Mouse (Mus musculus): ENCODE results near the gene Slc39a10. TPM values are rescaled to one million over a fixed set of nuclear protein-coding genes. Genes with fewer than 3 reads are reported as not detected.

Gene Slc39a10
- total RNA-seq (2021), result 1 to 10 TPM; 5.7 to 6.5 TPM
- long read RNA-seq, experiment 1, full-length matches to known transcripts, result 1 of 3 reads
- long read RNA-seq, experiment 1, partial matches to known transcripts, result 0 of 3 reads
- long read RNA-seq, experiment 1, other reads (novel, unspliced or antisense), result 2 of 3 reads
- long read RNA-seq, experiment 2, full-length matches to known transcripts, result 4 of 6 reads
- long read RNA-seq, experiment 2, partial matches to known transcripts, result 0 of 6 reads
- long read RNA-seq, experiment 2, other reads (novel, unspliced or antisense), result 2 of 6 reads

- no peak for DNase-seq
Measured at GRCm38 (mm10) chr1:46892752-46893151, at the start of gene Slc39a10. TSS of gene Slc39a10 (minus strand) at chr1:46892852.

GRCm38 (mm10) chr1:46939295-46939694 lies 46.6 kb upstream of the Slc39a10 start:
- DNase-seq, result no peak

DNA sequence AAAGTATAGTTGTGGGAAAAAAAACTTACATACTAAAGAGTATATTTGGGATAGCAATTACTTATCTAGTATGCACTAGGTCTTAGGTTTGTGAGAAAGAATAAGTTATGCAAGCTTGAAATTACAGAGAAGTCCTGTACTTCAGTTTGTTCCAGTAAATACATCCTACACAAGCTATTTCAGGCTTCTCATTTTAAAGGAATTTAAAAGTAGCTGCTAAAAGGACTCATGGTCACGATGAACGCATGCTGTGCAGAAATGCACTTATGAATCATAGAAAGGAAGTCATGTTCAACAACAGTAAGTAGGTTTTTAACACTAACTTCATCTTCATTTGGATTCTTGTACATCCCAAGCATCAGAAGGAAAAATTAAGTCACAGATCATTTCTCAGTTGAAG lies 45.0 kb upstream of the Slc39a10 start:
- DNase-seq, result no peak

GRCm38 (mm10) chr1:46927104-46927503 lies 34.5 kb upstream of the Slc39a10 start:
- no peak for DNase-seq

GRCm38 (mm10) chr1:46926239-46926638 lies 33.6 kb upstream of the Slc39a10 start:
- no peak for DNase-seq

DNA sequence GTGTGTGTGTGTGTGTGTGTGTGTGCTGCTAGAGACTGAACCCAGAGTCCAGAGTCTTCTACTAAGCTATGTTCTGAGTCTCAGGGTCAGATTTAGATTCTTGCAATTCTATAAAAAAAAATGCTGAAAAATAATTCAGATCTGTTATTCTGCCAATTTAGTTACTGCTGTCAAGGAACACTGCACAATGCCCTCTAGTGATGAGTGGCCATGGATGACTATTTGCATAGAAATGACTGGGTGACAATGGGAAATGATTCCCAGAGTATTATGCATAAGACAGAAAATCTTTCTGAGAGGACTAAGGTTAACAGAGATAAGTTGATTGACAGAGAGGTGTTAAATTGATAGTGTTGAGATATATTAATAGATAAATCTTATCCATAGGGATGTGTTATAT lies 32.3 kb upstream of the Slc39a10 start:
- no peak for DNase-seq

DNA sequence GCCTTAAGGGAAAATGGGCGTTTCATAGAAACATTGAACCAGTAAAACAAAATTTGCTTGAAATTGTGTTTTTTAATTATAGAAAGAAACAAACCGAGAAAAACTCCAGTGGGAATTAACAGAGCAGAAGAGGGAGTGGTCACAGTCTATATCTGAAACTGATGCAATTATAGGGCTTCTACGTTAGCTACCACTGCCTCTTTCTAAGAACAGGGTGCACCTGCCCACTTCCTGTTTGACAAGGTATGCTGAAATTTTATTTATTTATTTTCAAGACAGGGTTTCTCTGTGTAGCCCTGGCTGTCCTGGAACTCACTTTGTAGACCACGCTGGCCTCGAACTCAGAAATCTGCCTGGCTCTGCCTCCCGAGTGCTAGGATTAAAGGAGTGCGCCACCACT lies 30.3 kb upstream of the Slc39a10 start:
- DNase-seq, result no peak

- DNase-seq, result no peak
Measured at GRCm38 (mm10) chr1:46921630-46922029, 29.0 kb upstream of the Slc39a10 start.

GRCm38 (mm10) chr1:46916237-46916636 lies 23.6 kb upstream of the Slc39a10 start:
- no peak for DNase-seq

GRCm38 (mm10) chr1:46914349-46914748 lies 21.7 kb upstream of the Slc39a10 start:
- no peak for DNase-seq

DNA sequence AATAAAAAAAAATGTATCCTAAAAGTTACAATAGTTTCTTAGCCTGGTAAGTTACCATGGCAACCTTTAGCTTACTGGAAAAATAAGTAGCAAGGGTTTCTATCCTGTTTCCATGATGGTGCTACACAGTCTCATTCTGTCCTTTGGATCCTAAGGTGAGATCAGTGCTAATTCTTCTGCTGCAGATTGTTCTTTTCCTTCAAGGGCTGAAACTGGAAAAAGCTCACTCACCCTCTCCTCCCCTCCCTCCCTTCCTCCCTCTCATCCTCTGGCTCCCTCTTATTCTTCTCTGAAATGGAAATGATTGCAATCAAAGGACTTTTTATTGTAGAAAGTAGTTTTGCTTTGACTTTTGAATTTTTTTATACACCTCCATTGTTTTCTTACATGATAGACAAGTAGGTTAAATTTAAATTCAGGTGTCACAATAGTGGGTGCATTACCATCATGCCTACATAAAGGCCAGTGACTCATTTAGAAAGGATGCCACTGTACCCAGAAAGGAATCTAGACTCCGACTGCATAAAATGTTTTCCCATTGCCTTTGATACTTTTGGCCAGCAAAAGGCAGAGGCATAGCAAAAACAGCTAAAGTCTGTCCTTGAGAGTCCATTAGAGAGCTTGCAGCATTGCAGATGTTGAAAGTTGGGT lies 20.0 kb upstream of the Slc39a10 start:
- DNase-seq, result no peak

DNA sequence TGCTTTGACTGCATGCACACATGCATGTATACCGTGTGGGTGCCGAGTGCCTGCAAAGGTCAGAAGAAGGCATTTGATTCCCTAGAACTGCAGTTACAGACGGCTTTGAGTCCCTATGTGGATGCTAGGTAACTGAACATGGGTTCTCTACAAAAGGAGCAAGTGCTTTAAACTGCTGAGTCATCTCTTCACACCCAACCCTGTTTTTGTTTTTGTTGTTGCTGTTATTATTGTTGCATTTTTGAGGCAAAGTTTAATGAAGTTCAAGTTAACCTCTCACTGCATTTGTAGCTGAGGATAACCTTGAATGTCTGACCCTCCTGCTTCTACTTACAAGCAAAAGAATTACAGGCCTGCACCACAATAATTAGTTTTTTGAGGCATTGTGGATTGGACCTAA lies 17.5 kb upstream of the Slc39a10 start:
- DNase-seq, result no peak

DNA sequence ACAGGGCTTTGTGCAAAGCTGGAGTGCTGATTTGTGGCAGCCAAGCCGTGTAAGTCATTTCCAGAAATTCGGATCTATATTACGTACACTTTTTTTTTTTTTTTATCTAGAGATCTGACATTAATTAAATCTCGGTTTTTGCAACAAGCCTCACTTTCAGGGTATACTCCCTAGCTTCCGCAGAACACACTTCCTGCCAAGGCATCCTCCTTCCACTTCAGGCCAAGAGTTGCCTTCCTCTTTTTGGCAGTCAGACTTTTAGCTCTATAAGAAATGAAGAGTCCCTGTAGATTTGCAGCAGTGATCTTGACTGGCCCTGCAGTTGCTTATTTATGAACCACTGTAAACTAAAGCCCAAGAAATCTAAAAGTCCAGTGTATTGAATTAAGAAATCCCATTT lies 13.1 kb upstream of the Slc39a10 start:
- no peak for DNase-seq

GRCm38 (mm10) chr1:46902102-46902683 lies 9.5 kb upstream of the Slc39a10 start:
- no peak for DNase-seq

- no peak for DNase-seq
Measured at GRCm38 (mm10) chr1:46894281-46894842, 1.7 kb upstream of the Slc39a10 start.

GRCm38 (mm10) chr1:46888726-46889125 lies 3.9 kb downstream of the Slc39a10 start:
- no peak for DNase-seq

DNA sequence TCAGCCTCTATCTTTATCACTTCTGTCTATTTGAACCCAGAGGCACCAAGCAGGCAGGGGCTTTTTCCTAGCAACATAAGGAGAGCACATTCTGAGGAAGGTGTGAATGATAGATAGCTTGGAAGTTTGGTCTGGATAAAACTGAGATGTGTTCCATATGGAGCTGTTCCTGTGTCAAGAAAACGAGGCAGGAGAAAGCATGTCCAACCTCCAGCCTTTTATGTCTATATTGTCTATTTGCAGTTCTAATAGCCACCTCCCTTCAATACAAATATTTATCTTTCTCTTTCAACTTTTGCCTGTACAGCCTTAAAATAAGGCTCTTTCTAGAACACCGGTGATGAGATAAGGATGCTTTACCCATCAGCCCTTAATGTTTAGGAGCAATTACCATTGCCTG lies 4.3 kb downstream of the Slc39a10 start:
- DNase-seq, result no peak

DNA sequence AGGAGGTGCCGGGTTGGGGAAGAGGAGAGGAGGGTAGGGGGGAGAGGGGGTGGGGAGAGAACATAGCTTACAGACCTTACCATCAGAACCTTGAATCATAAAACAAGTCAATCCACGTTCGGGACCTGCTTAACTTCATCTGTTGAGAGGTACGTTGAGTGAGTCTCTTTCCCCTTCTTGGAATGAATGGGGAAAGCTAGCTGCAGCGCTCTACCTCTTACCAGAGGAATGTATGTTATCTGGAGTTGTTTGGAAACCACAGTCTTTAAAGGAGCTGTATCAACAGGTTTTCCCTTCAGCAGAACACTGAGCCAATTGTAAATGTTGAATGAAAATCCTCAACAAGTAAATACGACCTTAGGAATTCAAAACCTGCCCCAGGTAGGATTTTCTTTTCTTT lies 4.7 kb downstream of the Slc39a10 start:
- no peak for DNase-seq

DNA sequence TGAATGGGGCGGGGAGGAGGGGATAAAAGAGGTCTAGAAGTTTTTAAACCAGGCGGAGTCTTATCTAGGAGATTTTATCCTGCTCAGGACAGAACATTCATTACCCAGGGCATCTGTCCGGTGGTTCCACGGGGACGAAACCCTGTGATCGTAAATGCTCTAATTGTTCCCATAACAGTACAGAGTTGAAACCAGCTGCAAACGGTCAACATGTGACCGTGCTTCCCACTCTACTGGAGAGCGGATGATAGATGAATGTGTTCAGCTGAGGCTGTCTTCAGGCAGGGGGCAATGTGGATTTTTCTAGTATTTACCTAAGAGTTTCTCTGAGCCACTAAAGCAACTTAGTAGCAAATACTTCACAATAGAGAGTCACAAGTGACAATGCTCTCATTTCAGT lies 6.6 kb downstream of the Slc39a10 start:
- DNase-seq, result no peak

DNA sequence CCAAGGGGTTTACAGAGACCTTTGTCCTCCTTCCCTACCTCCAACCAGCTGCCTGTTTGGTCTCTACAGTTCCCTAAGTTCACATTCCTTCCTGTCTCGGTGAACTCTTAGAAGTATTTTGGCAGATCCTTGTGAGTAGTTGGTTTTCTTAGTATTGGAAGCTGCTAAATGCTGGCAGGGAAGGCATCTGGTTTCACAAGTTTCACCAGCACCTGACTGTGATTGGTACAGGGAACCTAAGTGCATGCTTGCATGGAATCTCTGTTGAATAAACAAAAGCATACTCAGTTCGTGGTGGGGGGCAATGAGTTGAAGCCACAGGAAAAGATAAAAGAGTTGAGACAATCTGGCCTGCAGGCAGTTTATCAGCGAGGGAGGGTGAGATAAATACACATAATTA lies 7.4 kb downstream of the Slc39a10 start:
- no peak for DNase-seq

DNA sequence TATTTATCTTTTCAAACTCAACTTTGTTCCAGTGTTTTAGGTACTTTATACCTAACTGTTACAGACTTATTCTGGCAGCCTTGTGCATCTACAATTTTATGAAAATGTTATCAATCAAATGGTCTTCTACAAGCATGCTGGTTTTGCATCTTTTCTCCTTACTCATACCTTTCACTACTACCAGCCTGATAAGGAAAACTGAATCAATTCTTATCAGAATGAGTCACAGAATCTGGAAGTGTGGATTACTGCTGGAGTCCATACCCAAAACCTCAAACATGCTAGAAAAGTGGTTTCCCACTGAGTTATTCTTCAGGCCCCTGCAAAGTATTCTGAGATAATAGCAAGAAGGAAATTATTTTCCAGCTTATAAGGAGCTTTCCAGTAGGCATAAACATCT lies 12.7 kb downstream of the Slc39a10 start:
- no peak for DNase-seq

GRCm38 (mm10) chr1:46873770-46874169 lies 18.9 kb downstream of the Slc39a10 start:
- DNase-seq, result no peak

DNA sequence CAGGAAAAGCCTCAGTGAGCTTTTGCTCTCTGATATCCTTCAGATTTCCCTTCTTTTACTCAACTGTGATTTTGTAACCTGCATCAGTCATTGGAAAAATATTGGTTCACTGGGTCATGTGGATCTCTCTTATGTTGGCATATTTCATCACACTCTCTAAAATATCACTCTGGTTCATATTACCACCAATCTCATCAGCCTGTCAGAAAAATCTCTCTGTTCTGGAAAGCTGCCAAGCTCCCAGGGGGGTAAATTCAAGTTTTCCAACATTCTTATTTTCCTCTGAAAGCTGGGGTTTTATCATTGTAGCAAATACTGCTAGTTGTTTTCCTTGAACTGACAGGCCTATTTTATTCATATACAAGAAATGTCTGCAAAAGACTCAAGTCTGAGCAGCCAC lies 22.9 kb downstream of the Slc39a10 start:
- DNase-seq, result no peak

All from gastrocnemius, postnatal 25 days (tissue).